Mouse (Mus musculus) cerebellum, adult 2 months (tissue): ENCODE results near the gene Mup21. TPM values are rescaled to one million over a fixed set of nuclear protein-coding genes. Genes with fewer than 3 reads are reported as not detected.
"Not testable (repeated sequence)": the region's sequence is repeated elsewhere in the genome, so short reads cannot be mapped to it uniquely, and the experiment has no call there.

Experiments used
- DNase-seq, 2 experiments: peaks; one replicate each; pipeline ENCODE4 v3.0.0; 2021
- H3K27ac ChIP-seq: fragments of 200-500 bp; 2 replicates; pipeline ENCODE4 v1.5.1; 2012; ENCODE audit warnings: low read length, control low read depth, inconsistent platforms; ENCODE audit not compliant: insufficient read depth
- H3K27me3 ChIP-seq: fragments of 200-500 bp; 2 replicates; pipeline ENCODE4 v1.6.1; 2012; ENCODE audit warnings: inconsistent platforms, mild to moderate bottlenecking, low read length, moderate library complexity; ENCODE audit not compliant: control insufficient read depth, insufficient read depth
- H3K4me1 ChIP-seq: fragments of 200-500 bp; 2 replicates; pipeline ENCODE4 v1.6.1; 2011; ENCODE audit warnings: low read length; ENCODE audit not compliant: control insufficient read depth, insufficient read depth
- H3K4me3 ChIP-seq: fragments of 200-500 bp; replicated peaks from 2 replicates; pipeline ENCODE3; 2011; ENCODE audit warnings: mild to moderate bottlenecking, low read depth, low read length, control low read depth; ENCODE audit not compliant: insufficient read depth
- CTCF ChIP-seq: fragments of 200-500 bp; IDR thresholded peaks from 2 replicates; pipeline ENCODE4 v1.5.1; 2011; ENCODE audit warnings: low read depth, mild to moderate bottlenecking, control low read depth, low read length, moderate library complexity, borderline replicate concordance; ENCODE audit not compliant: insufficient read depth
- POLR2A ChIP-seq: fragments of 200-500 bp; IDR thresholded peaks from 2 replicates; pipeline ENCODE4 v1.6.1; 2011; ENCODE audit warnings: low read length, control low read depth, borderline replicate concordance; ENCODE audit not compliant: insufficient read depth
- WGBS: fragments of 180-500 bp; shearing (Covaris S2); methylation state at CpG from one replicate; pipeline ENCODE4 v1.1.7; 2018; 5-methylcytosine and 5-hydroxymethylcytosine counted together
- polyA plus RNA-seq: library from polyadenylated mRNA; depleted of rRNA; stranded (reverse); fragments of >200 nt; gene quantifications from 2 replicates; pipeline ENCODE4 v1.2.3, GENCODE M21; 2012; rRNA removed

Gene Mup21
- not detected in 2 replicates for polyA plus RNA-seq

DNA sequence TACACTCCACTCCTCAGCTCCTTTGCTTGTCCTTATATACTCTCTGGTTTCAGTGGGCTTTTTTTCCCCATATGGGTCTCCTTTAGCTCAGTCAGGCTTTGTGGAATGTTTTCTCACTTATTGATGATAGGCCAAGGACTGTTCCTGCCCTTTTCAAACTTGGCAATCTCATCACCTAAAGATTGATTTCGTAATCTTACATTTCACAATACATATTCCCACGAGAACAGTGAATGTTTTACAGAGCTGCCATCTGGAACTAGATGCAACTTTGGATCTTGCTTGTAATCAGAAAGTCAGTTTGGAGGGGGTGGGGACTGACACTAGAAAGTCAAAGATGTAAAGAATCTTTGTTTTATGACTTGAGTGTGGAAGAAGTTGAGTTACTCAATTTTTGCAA, at the start of gene Mup21:
Mup21 (minus strand) TSS at position 53 of the 400 bp plus-strand sequence.
- DNase-seq = no peak
- WGBS = 63% methylated on average over 2 of the region's 2 CpGs

DNA sequence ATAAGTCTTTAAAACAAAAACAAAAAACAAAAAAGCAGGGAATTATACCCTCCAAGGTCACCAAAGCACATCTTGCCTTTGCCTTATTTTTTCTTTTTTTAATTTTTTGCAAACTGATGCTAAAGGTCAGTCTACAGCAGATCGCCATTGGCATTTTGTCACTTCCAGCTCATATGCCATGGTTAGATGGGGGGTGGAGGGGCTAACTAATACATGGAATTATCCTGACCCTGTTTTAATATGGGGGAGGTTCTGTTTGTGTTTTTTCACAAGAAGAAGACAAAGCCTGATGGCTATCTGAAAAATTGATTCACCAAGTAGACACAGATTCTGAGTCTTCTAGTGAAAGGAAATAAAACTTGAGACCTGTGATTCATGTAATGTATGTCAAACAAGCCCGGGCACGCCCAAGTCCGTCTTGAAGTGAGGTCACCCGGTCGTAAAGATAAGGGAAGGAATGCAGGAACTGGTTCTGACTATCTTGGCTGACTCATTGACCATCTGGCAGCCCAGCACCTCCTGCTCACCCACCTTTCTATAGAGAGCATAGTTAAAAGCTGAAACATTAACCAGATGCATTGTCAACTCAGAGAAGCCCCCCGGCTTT, 49.4 kb upstream of the Mup21 start:
- H3K4me1 ChIP-seq = no peaks in the 10 kb centered on the region
- 92% methylated on average over 7 of the region's 7 CpGs for WGBS
- no peak overlapping the region for H3K4me3 ChIP-seq
- H3K27me3 ChIP-seq = no peaks in the 10 kb centered on the region
- no peak for TF ChIP-seq CTCF
- no peak for TF ChIP-seq POLR2A
- no peak overlapping the region for H3K27ac ChIP-seq
- no peak for DNase-seq

More for the DNA sequence above, at the start of gene Mup21:
- no peaks in the 10 kb centered on the region for H3K4me1 ChIP-seq
- H3K27ac ChIP-seq = no peak within 1 kb of the TSS
- no peak for TF ChIP-seq POLR2A
- TF ChIP-seq CTCF = no peak
- H3K4me3 ChIP-seq = no peak within 1 kb of the TSS
- no peaks in the 10 kb centered on the region for H3K27me3 ChIP-seq

DNA sequence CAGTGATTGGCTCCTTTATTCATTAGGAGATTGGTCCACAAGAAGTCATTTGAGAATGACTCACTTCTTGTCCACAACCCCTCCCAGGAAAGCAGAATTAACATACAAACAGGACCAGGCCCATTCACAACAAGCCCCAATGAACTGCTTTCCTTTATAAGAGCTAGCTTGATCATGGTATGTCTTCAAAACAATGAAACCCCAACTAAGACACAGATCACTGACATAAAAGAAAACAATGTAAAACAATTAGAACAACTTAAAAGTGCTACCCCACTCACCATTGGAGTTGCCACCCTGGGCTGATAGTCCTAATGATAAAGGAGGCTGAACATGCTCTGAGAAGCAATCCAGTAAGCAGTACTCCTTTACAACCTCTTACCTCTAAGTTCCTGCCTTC, 38.1 kb upstream of the Mup21 start:
- no peaks in the 10 kb centered on the region for H3K4me1 ChIP-seq
- no peak for DNase-seq
- TF ChIP-seq POLR2A (no peak), CTCF (no peak)

DNA sequence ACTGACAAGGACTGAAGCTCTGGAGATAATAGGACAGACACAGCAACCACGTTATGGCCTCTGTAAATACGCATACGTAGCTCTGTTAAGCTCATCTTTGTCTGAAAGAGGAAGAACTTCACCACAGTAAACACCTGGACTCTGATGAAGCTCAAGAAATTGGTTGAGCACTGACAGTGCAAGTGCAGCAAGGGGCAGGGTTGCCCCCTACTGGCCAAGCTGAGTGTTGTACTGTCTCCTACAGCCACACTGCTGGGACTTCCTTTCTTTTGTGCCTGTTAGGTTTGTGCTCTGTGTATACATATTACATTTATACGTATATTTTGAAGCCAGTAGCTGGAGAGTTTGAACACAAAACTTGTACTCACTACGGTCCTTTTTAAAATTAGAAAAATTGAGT, 26.6 kb upstream of the Mup21 start:
- Histone ChIP-seq H3K27me3 (no peaks in the 10 kb centered on the region), H3K27ac (no peak overlapping the region), H3K4me3 (no peak overlapping the region), H3K4me1 (no peaks in the 10 kb centered on the region)
- TF ChIP-seq POLR2A (no peak), CTCF (peak; percentile 51; the same call in 1 of the 2 replicates)
- DNase-seq = peak in 1 of 2 experiments; percentile 4
- 44% methylated on average over 5 of the region's 5 CpGs for WGBS

More for the DNA sequence above, 38.1 kb upstream of the Mup21 start:
- Histone ChIP-seq H3K27me3 (no peaks in the 10 kb centered on the region), H3K4me3 (no peak overlapping the region), H3K27ac (no peak overlapping the region)

DNA sequence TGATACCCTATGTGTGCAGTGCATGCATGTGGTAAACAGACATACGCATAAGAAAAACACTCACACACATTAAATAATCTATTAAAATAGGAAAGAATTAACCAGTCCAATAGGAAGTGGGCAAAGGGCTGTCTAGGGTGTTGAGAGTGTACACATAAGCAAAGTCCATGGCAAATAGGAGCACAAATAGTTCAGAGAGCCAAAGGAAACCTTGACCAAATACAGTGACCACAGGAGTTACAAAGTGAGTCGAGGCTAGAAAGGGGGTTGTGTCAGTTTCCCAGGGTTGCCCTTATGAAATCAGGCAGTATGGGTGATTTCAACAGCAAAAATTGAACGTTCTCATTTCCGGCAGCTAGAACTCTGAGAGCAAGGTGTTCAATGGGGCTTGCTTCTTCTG, 23.8 kb upstream of the Mup21 start:
- 84% methylated on average over 4 of the region's 4 CpGs for WGBS
- Histone ChIP-seq H3K4me1 (no peaks in the 10 kb centered on the region), H3K27me3 (no peaks in the 10 kb centered on the region), H3K4me3 (no peak overlapping the region), H3K27ac (no peak overlapping the region)
- no peak for DNase-seq
- no peak for TF ChIP-seq POLR2A
- no peak for TF ChIP-seq CTCF

DNA sequence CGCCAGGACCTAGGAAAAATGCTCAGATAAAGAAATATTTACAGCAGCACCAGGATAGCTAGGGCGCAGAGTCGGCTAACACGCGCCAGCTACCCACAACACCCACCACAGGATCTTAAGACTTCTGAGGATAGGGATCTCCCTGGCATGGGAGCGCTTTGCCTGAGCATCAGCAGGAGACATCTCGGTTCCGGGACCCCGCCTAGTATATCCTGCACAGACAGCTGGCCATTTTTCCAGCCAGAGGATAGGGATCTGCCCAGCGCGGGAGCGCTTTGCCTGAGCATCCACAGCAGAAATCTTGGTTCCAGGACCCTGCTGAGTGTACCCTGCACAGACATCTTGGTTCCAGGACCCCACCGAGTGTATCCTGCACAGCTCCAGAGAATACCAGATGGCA, 17.0 kb upstream of the Mup21 start:
- not testable (repeated sequence) for H3K4me3 ChIP-seq, H3K4me1 ChIP-seq, H3K27ac ChIP-seq, H3K27me3 ChIP-seq
- 48% methylated on average over 13 of the region's 13 CpGs for WGBS
- peak in 1 of 2 experiments; percentile 6 for DNase-seq

DNA sequence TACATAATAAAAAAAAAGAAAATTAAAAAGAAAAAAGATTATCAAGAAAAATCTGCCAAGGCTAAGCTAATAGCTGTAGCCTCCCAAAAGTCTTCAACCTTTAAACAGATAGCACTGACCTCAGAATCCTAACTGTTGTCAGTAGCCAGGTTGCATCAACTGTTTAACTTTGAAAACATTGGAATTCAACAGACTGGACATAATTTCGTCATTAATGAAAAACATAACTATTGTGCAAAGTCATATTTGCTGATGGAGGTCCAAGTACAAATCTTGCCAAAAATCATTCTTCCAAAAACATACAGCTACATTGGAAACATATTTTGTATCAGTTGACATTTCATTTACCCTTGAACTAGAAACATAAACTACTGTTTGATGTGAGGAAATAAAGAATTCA, 7.7 kb upstream of the Mup21 start:
- Histone ChIP-seq H3K27me3 (no peaks in the 10 kb centered on the region), H3K4me1 (no peaks in the 10 kb centered on the region), H3K4me3 (no peak overlapping the region), H3K27ac (no peak overlapping the region)
- no peak for DNase-seq
- no peak for TF ChIP-seq POLR2A
- no peak for TF ChIP-seq CTCF
- WGBS = 58% methylated on average over 1 of the region's 1 CpGs

DNA sequence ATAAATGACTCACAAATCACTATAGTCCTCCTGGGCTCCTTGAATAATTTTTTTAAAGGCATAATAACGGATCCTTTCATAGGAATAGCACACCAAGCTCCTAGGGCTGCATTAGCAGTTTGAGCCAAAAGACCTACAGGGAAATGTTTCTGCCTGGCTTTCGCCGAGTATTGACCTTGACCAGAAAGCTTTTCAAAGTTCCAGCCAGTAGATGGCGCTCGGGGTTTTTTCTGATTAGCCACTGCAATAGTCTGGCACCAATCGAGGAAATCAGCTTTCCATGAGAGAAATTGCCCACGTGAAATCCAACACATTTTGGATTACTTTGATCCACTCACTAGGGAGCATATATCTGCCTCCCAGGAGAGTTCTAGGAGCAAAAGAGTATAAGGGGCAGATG, 17.0 kb downstream of the Mup21 start:
- peak; percentile 37; the same call in 1 of the 2 replicates for TF ChIP-seq CTCF
- no peak for TF ChIP-seq POLR2A
- H3K4me3 ChIP-seq = no peak overlapping the region
- no peak overlapping the region for H3K27ac ChIP-seq
- DNase-seq = peak; percentile 30 to 44
- H3K27me3 ChIP-seq = no peaks in the 10 kb centered on the region
- 42% methylated on average over 7 of the region's 7 CpGs for WGBS
- no peaks in the 10 kb centered on the region for H3K4me1 ChIP-seq

DNA sequence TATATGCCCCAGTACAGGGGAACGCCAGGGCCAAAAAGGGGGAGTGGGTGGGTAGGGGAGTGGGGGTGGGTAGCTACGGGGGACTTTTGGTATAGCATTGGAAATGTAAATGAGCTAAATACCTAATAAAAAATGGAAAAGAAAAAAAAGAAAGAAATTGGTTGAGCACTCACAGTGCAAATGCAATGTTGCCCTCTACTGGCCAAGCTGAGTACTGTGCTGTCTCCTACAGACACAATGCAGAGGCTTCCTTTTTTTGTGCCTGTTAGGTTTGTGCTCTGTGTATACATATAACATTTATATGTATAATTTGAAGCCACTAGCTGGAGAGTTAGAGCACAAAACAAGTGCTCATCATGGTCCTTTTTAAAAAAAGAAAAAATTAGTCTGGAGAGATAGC, 47.3 kb downstream of the Mup21 start:
- H3K27me3 ChIP-seq, H3K27ac ChIP-seq, DNase-seq, H3K4me1 ChIP-seq, H3K4me3 ChIP-seq: not testable (repeated sequence)
- WGBS = 74% methylated on average over 2 of the region's 2 CpGs

Other genes with a start within 250 kb of the Mup21 start
- gene Mup20, start 96.7 kb downstream of the Mup21 start, polyA plus RNA-seq = not detected in 2 replicates
- not detected in 2 replicates for gene Mup3, start 63.5 kb downstream of the Mup21 start, polyA plus RNA-seq
- gene Zfp37, start 80.2 kb upstream of the Mup21 start, polyA plus RNA-seq = 9.6 and 10.1 TPM in 2 replicates
- 16.9 and 18.2 TPM in 2 replicates for gene Slc31a2, start 111.7 kb upstream of the Mup21 start, polyA plus RNA-seq
- 26.4 and 28.5 TPM in 2 replicates for gene Fkbp15, start 209.7 kb upstream of the Mup21 start, polyA plus RNA-seq
- 20.8 and 24.1 TPM in 2 replicates for gene Slc31a1, start 209.9 kb upstream of the Mup21 start, polyA plus RNA-seq